Mouse (Mus musculus): ENCODE measurements at regions not wholly inside any gene's neighbourhood (a gene's known extent, or its start where the extent isn't known, plus 50 kb on each side); places are given as distances from the start of the nearest gene placed in this dataset.

DNA sequence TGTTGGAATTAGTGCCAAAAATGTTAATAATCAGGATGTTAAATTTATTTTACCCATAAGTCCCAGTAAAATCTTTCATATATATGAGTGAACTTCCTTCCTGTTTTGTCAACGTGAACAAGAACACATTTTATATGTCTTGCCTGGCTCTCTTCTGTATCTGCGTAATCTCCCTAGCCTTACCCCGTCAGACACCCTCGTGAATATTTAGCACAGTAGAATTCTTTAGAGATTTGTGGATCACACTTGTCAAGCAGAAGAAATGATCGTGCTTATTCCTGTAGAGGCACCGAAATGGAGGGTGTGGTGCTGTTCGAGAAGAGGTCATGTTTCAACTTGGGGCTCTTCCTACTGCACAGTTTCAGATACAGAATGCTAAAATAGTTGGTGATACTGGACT is 157.2 kb upstream of the Zbtb20 start:
- no peak overlapping the region for H3K9ac ChIP-seq (ENCODE audit: low read length)
- H3K4me2 ChIP-seq (ENCODE audit: low read depth): no peak overlapping the region
- H3K4me3 ChIP-seq (ENCODE audit: low read depth, low read length): no peak overlapping the region
- 62% methylated on average over 7 of the region's 7 CpGs for WGBS
- no peaks in the 10 kb centered on the region for H3K27me3 ChIP-seq (ENCODE audit: control insufficient read depth, insufficient read depth, low read length)
- H3K27ac ChIP-seq (ENCODE audit: low read depth, low read length): no peak overlapping the region
- no peak for DNase-seq (ENCODE audit: low spot score)
- no peaks in the 10 kb centered on the region for H3K36me3 ChIP-seq (ENCODE audit: control insufficient read depth, insufficient read depth, low read length)
- no peaks in the 10 kb centered on the region for H3K9me3 ChIP-seq (ENCODE audit: control insufficient read depth, low read length)
- peaks cover 8% of the 10 kb centered on the region for H3K4me1 ChIP-seq (ENCODE audit: control insufficient read depth, insufficient read depth, low read length)
- ATAC-seq (ENCODE audit: insufficient read depth, low FRiP score, low TSS enrichment): peak; percentile 28; the same call in 1 of the 2 replicates

GRCm38 (mm10) chr16:42717828-42718412 is 157.8 kb upstream of the Zbtb20 start:
- no peaks in the 10 kb centered on the region for H3K9me3 ChIP-seq (ENCODE audit: control insufficient read depth, low read length)
- peaks cover 8% of the 10 kb centered on the region for H3K4me1 ChIP-seq (ENCODE audit: control insufficient read depth, insufficient read depth, low read length)
- H3K27me3 ChIP-seq (ENCODE audit: control insufficient read depth, insufficient read depth, low read length): no peaks in the 10 kb centered on the region
- WGBS: 50% methylated on average over 7 of the region's 7 CpGs
- DNase-seq (ENCODE audit: low spot score): peak; percentile 48
- no peak overlapping the region for H3K4me2 ChIP-seq (ENCODE audit: low read depth)
- H3K27ac ChIP-seq (ENCODE audit: low read depth, low read length): no peak overlapping the region
- H3K4me3 ChIP-seq (ENCODE audit: low read depth, low read length): no peak overlapping the region
- no peaks in the 10 kb centered on the region for H3K36me3 ChIP-seq (ENCODE audit: control insufficient read depth, insufficient read depth, low read length)
- no peak overlapping the region for H3K9ac ChIP-seq (ENCODE audit: low read length)
- peak; percentile 62 for ATAC-seq (ENCODE audit: insufficient read depth, low FRiP score, low TSS enrichment)

DNA sequence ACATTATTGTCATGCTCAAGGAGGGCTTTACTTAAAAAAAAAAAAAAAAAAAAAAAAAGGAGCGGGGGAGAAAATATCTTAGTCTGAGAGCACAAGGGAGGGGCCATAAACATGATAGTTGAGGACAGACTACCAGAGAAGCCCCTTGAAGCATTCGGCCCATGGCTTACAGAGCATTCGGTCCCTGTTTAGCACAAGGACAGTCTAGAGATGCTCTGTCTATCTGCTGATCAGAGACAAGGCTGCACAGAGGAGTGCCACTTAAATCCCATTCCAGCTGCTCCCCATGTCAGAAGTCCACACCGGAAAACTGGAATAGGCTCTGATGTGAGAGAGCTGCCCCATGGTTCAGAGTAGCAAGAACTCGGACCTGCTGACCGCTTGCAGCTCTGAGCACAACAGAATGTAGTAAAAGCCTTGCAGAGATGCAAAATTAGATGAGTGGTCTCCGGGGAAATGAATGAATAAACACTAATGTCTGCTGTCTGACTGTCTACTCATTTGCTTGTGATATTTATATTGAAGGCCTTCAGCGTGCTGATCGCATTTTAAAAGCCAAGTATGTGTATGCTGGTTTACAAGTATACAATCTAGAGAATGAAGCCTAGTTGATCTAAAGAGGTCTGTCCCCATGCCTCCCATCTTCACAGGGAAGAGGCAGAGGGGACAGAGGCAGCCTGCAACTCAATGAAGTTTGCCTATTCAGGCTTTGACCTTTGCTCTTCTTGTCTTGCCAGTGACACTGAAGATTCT is 158.4 kb upstream of the Zbtb20 start:
- peak overlapping the region; percentile 56 for H3K27ac ChIP-seq (ENCODE audit: low read depth, low read length)
- H3K4me1 ChIP-seq (ENCODE audit: control insufficient read depth, insufficient read depth, low read length): peaks cover 8% of the 10 kb centered on the region
- no peak overlapping the region for H3K4me3 ChIP-seq (ENCODE audit: low read depth, low read length)
- 74% methylated on average over 9 of the region's 9 CpGs for WGBS
- no peaks in the 10 kb centered on the region for H3K27me3 ChIP-seq (ENCODE audit: control insufficient read depth, insufficient read depth, low read length)
- no peak overlapping the region for H3K9ac ChIP-seq (ENCODE audit: low read length)
- no peak overlapping the region for H3K4me2 ChIP-seq (ENCODE audit: low read depth)
- no peak for DNase-seq (ENCODE audit: low spot score)
- H3K9me3 ChIP-seq (ENCODE audit: control insufficient read depth, low read length): no peaks in the 10 kb centered on the region
- 0 out of 2 replicates have a peak, but pooled peaks have one; percentile 32 for ATAC-seq (ENCODE audit: insufficient read depth, low FRiP score, low TSS enrichment)
- H3K36me3 ChIP-seq (ENCODE audit: control insufficient read depth, insufficient read depth, low read length): no peaks in the 10 kb centered on the region

GRCm38 (mm10) chr16:42702676-42703075 is 173.0 kb upstream of the Zbtb20 start:
- 19% methylated on average over 4 of the region's 4 CpGs for WGBS
- ATAC-seq (ENCODE audit: insufficient read depth, low FRiP score, low TSS enrichment): peak; percentile 81; the same call in 1 of the 2 replicates

DNA sequence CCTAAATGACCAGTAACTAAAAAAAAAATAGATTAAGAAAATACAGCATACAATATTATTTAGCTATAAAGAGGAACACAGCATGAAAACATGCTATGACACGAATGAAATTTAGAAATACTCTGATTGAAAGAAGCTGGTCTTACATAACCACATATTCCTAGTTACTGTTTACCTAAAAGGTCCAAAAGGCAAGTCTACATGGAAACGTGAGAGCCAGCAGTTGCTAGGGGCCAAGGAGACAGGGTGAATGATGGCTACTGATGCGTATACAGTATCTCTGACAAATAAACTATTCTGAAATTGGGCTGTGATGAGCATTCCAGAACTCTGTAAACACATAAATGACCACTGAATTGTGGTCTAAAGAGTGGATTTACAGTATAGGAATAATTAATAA is 194.5 kb upstream of the Zbtb20 start:
- no peaks in the 10 kb centered on the region for H3K4me1 ChIP-seq (ENCODE audit: control insufficient read depth, insufficient read depth, low read length)
- no peak overlapping the region for H3K4me3 ChIP-seq (ENCODE audit: low read depth, low read length)
- no peak for DNase-seq (ENCODE audit: low spot score)
- H3K27ac ChIP-seq (ENCODE audit: low read depth, low read length): no peak overlapping the region
- H3K36me3 ChIP-seq (ENCODE audit: control insufficient read depth, insufficient read depth, low read length): no peaks in the 10 kb centered on the region
- no peak overlapping the region for H3K9ac ChIP-seq (ENCODE audit: low read length)
- no peaks in the 10 kb centered on the region for H3K27me3 ChIP-seq (ENCODE audit: control insufficient read depth, insufficient read depth, low read length)
- no peaks in the 10 kb centered on the region for H3K9me3 ChIP-seq (ENCODE audit: control insufficient read depth, low read length)
- H3K4me2 ChIP-seq (ENCODE audit: low read depth): no peak overlapping the region
- ATAC-seq (ENCODE audit: insufficient read depth, low FRiP score, low TSS enrichment): no peak
- WGBS: 84% methylated on average over 3 of the region's 3 CpGs

More at GRCm38 (mm10) chr16:42702676-42703075, 173.0 kb upstream of the Zbtb20 start:
- Histone ChIP-seq H3K4me3 (ENCODE audit: low read depth, low read length) (no peak overlapping the region), H3K4me1 (ENCODE audit: control insufficient read depth, insufficient read depth, low read length) (no peaks in the 10 kb centered on the region), H3K9me3 (ENCODE audit: control insufficient read depth, low read length) (no peaks in the 10 kb centered on the region), H3K36me3 (ENCODE audit: control insufficient read depth, insufficient read depth, low read length) (no peaks in the 10 kb centered on the region), H3K27ac (ENCODE audit: low read depth, low read length) (no peak overlapping the region), H3K4me2 (ENCODE audit: low read depth) (no peak overlapping the region), H3K27me3 (ENCODE audit: control insufficient read depth, insufficient read depth, low read length) (no peaks in the 10 kb centered on the region), H3K9ac (ENCODE audit: low read length) (no peak overlapping the region)
- peak; percentile 42 for DNase-seq (ENCODE audit: low spot score)

DNA sequence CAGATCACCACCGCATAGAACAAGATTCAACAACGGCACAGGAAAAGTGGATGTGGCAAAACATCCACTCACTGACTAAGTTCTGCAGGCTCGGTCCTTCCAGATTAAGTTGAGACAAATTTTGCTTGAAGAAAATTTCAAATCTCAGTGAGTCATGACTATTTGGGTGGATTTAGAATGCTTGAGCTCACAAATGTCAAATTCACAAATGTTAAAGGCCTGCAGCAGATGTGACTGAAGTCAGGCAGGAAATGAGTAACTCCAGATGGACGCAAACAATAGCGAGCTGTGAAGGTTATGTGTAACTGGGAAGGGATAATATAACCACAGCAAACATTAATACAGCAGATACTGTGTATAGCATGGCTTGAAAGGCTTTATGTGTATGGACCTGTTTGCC is 198.5 kb upstream of the Zbtb20 start:
- no peak for ATAC-seq (ENCODE audit: insufficient read depth, low FRiP score, low TSS enrichment)
- Histone ChIP-seq H3K9me3 (ENCODE audit: control insufficient read depth, low read length) (no peaks in the 10 kb centered on the region), H3K4me2 (ENCODE audit: low read depth) (no peak overlapping the region), H3K36me3 (ENCODE audit: control insufficient read depth, insufficient read depth, low read length) (no peaks in the 10 kb centered on the region), H3K27ac (ENCODE audit: low read depth, low read length) (no peak overlapping the region), H3K4me3 (ENCODE audit: low read depth, low read length) (no peak overlapping the region), H3K4me1 (ENCODE audit: control insufficient read depth, insufficient read depth, low read length) (no peaks in the 10 kb centered on the region), H3K9ac (ENCODE audit: low read length) (no peak overlapping the region), H3K27me3 (ENCODE audit: control insufficient read depth, insufficient read depth, low read length) (no peaks in the 10 kb centered on the region)
- 87% methylated on average over 5 of the region's 5 CpGs for WGBS
- no peak for DNase-seq (ENCODE audit: low spot score)

GRCm38 (mm10) chr16:42676406-42677075 is 199.1 kb upstream of the Zbtb20 start:
- Histone ChIP-seq H3K9ac (ENCODE audit: low read length) (no peak overlapping the region), H3K27me3 (ENCODE audit: control insufficient read depth, insufficient read depth, low read length) (no peaks in the 10 kb centered on the region), H3K36me3 (ENCODE audit: control insufficient read depth, insufficient read depth, low read length) (no peaks in the 10 kb centered on the region), H3K4me1 (ENCODE audit: control insufficient read depth, insufficient read depth, low read length) (no peaks in the 10 kb centered on the region), H3K9me3 (ENCODE audit: control insufficient read depth, low read length) (no peaks in the 10 kb centered on the region), H3K27ac (ENCODE audit: low read depth, low read length) (no peak overlapping the region), H3K4me2 (ENCODE audit: low read depth) (no peak overlapping the region), H3K4me3 (ENCODE audit: low read depth, low read length) (no peak overlapping the region)
- WGBS: 79% methylated on average over 5 of the region's 5 CpGs
- DNase-seq (ENCODE audit: low spot score): no peak
- no peak for ATAC-seq (ENCODE audit: insufficient read depth, low FRiP score, low TSS enrichment)

DNA sequence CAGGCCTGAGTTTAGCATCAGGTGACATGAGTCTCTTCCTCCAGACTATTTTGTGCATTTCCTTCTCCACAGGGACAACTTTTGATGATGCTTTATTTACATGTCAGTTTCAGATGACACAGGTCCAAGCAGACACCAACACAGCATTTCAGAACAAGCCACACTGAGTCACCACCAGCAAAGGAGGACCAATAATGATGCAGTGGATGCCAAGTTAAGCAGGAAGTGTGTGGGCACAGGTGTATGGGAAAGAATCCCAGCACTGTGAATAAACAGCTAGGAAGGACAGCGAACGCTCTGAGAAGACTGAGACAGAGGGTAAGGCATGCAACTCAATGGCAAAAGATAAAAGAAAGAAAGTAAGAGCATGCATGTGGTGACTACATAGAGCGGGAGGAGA is 200.7 kb upstream of the Zbtb20 start:
- H3K27ac ChIP-seq (ENCODE audit: low read depth, low read length): no peak overlapping the region
- H3K4me2 ChIP-seq (ENCODE audit: low read depth): no peak overlapping the region
- no peak for DNase-seq (ENCODE audit: low spot score)
- no peak overlapping the region for H3K9ac ChIP-seq (ENCODE audit: low read length)
- H3K36me3 ChIP-seq (ENCODE audit: control insufficient read depth, insufficient read depth, low read length): no peaks in the 10 kb centered on the region
- 85% methylated on average over 3 of the region's 3 CpGs for WGBS
- ATAC-seq (ENCODE audit: insufficient read depth, low FRiP score, low TSS enrichment): no peak
- H3K9me3 ChIP-seq (ENCODE audit: control insufficient read depth, low read length): no peaks in the 10 kb centered on the region
- no peak overlapping the region for H3K4me3 ChIP-seq (ENCODE audit: low read depth, low read length)
- no peaks in the 10 kb centered on the region for H3K27me3 ChIP-seq (ENCODE audit: control insufficient read depth, insufficient read depth, low read length)
- no peaks in the 10 kb centered on the region for H3K4me1 ChIP-seq (ENCODE audit: control insufficient read depth, insufficient read depth, low read length)
